Mouse (Mus musculus): Measurements from ENCODE around the gene Hist1h4c.

DNA sequence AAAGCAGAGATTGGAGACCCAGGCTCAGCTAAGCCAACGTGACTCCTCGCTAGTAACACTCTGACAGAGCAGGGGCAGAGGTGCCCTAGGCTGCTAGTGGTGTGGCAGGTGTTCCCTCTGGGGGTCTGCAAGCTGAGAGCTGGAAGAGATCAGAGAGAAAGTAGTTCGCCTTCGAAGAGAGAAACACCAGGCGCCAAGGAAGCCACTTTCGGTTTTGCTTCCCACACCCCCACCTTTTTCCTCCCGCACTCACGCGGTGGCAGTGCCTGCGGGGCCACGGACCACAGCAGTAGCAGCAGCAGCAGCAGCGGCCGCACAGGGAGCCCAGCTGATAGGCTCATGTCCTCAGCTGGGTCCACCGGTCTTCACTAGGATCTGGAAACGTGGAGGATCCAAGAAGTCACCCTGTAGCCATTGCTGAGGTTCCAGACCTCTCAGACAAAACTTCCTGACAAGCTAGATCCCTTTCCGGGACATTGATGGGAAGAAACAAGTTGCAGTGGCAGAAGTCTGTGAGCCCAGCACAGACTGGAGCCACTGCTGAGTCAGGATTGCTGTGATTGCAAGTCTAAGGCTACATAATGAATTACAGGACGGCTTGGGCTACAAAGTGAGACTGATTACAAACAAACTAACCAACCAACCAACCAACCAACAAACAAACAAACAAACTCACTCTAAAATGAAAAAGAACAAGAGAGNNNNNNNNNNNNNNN is 12.3 kb upstream of the Hist1h4c start, which contains the start of gene Hfe:
- TF ChIP-seq CTCF (IDR thresholded peaks at IDR 0.05; ENCODE audit: low read depth, low read length) = no peak
- TF ChIP-seq GATA2 (IDR thresholded peaks at IDR 0.05; ENCODE audit: borderline replicate concordance, low read depth, low read length) = no peak
